Mouse (Mus musculus): ENCODE results near the gene Rrp1b.

GRCm38 (mm10) chr17:32021981-32022380 is 13.9 kb upstream of the Rrp1b start:
- no peak for TF ChIP-seq POLR2A (IDR thresholded peaks at IDR 0.05; ENCODE audit: insufficient read depth, low read depth, low read length)
- no peak for TF ChIP-seq CTCF (IDR thresholded peaks at IDR 0.05; ENCODE audit: insufficient read depth, low read depth, low read length)

Data from olfactory bulb, adult 2 months (tissue).